Mouse (Mus musculus) intestine, postnatal 0 days (tissue): ENCODE measurements at regions not wholly inside any gene's neighbourhood (a gene's known extent, or its start where the extent isn't known, plus 50 kb on each side); places are given as distances from the start of the nearest gene placed in this dataset.

ENCODE experiments used
- ATAC-seq: fragments of 200-750 bp; cut with Nextera tagmentation; 2 replicates; pipeline ENCODE4 v1.8.0; 2017; ENCODE audit warnings: mild to moderate bottlenecking, moderate TSS enrichment, moderate library complexity
- H3K27ac ChIP-seq: fragments of 300-500 bp; sonication (generic); 2 replicates; pipeline ENCODE4 v1.5.1; 2014; ENCODE audit warnings: mild to moderate bottlenecking, low read depth, low read length, moderate library complexity
- H3K27me3 ChIP-seq: fragments of 300-500 bp; sonication (generic); replicated peaks from 2 replicates; pipeline ENCODE4 v1.6.1; 2014; ENCODE audit warnings: low read length, mixed read lengths; ENCODE audit not compliant: control insufficient read depth, insufficient read depth
- H3K36me3 ChIP-seq: fragments of 300-500 bp; sonication (generic); 2 replicates; pipeline ENCODE4 v1.6.1; 2014; ENCODE audit warnings: mild to moderate bottlenecking, moderate library complexity; ENCODE audit not compliant: control insufficient read depth, insufficient read depth
- H3K4me1 ChIP-seq: fragments of 300-500 bp; sonication (generic); replicated peaks from 2 replicates; pipeline ENCODE4 v1.6.1; 2014; ENCODE audit warnings: antibody characterized with exemption, low read length, mixed read lengths; ENCODE audit not compliant: control insufficient read depth, insufficient read depth
- H3K4me2 ChIP-seq: fragments of 300-500 bp; sonication (generic); replicated peaks from 2 replicates; pipeline ENCODE4 v1.6.1; 2014; ENCODE audit warnings: low read depth, mild to moderate bottlenecking, moderate library complexity
- H3K4me3 ChIP-seq: fragments of 300-500 bp; sonication (generic); 2 replicates; pipeline ENCODE4 v1.5.1; 2014; ENCODE audit warnings: low read depth, low read length
- H3K9ac ChIP-seq: fragments of 300-500 bp; sonication (generic); 2 replicates; pipeline ENCODE4 v1.6.1; 2014; ENCODE audit warnings: mild to moderate bottlenecking, low read depth, low read length
- H3K9me3 ChIP-seq: fragments of 300-500 bp; sonication (generic); 2 replicates; pipeline ENCODE4 v1.6.1; 2016; ENCODE audit warnings: mixed run types; ENCODE audit not compliant: control insufficient read depth
- CTCF ChIP-seq: sonication (generic); IDR thresholded peaks from 2 replicates; pipeline ENCODE4 v1.5.1; 2016; ENCODE audit warnings: low read depth, mild to moderate bottlenecking, control low read depth, antibody characterized with exemption, moderate library complexity
- WGBS: fragments of 180-500 bp; shearing (Covaris S2); extraction: QIAGEN DNeasy Blood & Tissue Kit; methylation state at CpG from one replicate; pipeline ENCODE4 v1.1.7; 2014; 5-methylcytosine and 5-hydroxymethylcytosine counted together

DNA sequence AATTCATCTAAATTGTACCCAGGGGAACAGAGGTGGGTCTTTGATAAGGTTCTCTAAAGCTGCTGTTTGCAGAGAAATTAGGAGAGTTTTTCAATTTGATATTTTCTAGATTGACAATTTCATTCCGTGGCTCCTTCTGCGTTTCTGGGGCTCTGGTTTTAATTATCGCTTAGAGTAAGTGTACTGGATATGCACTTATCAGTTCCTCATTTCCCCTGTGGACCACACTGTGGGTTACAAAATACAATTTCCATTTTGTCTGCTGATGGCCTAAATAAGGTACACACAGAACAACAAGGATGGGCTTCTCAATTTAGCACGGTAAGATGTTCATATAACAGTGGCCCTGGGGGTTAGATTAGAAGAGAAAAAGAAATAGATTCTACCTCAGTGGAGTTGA is 855.3 kb upstream of the Tenm3 start:
- Histone ChIP-seq H3K4me1 (no peaks in the 10 kb centered on the region), H3K4me3 (no peak overlapping the region), H3K9ac (no peak overlapping the region), H3K9me3 (no peaks in the 10 kb centered on the region), H3K27me3 (no peaks in the 10 kb centered on the region), H3K36me3 (no peaks in the 10 kb centered on the region), H3K4me2 (no peak overlapping the region), H3K27ac (no peak overlapping the region)
- 86% methylated on average over 4 of the region's 4 CpGs for WGBS
- ATAC-seq, result no peak
- TF ChIP-seq CTCF, result no peak

DNA sequence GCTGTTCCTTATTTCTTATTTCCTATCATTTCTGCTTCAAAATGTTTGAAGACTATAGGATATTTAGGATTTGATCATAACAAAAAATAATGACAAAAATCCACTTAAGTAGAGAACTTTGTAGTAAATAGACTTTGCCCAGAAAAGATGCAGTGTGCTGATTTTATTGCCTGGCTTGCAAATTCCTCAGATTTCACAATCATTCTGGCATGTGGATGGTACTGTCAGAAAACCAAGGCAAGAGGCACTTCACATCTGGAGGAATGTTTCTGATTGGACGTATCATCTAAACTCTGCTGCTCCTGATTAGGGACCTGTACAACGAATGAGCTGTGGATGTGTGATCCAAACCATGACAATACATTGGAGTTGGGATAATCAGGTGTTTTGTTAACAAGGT is 853.0 kb upstream of the Tenm3 start:
- no peaks in the 10 kb centered on the region for H3K9me3 ChIP-seq
- H3K4me1 ChIP-seq, result no peaks in the 10 kb centered on the region

More for the DNA sequence above, 853.0 kb upstream of the Tenm3 start:
- Histone ChIP-seq H3K9ac (no peak overlapping the region), H3K36me3 (no peaks in the 10 kb centered on the region), H3K4me3 (no peak overlapping the region), H3K4me2 (no peak overlapping the region), H3K27ac (no peak overlapping the region), H3K27me3 (no peaks in the 10 kb centered on the region)
- WGBS, result 28% methylated on average over 2 of the region's 2 CpGs
- TF ChIP-seq CTCF, result no peak
- no peak for ATAC-seq
